ENCODE assay signal across 8 mouse cellular contexts in genomic region chr4:120163242-120163641, GRCm38 (mm10). TPM values are rescaled to one million over a fixed set of nuclear protein-coding genes. Genes with fewer than 3 reads are reported as not detected.
DNase-seq lines count a peak whose midpoint lies in the region; ATAC-seq lines count a peak whose summit lies in the region.

No protein-coding gene starts in this region.

- WGBS in hindbrain, embryonic 16.5 days = 40% methylated on average over 11 of the region's 11 CpGs
- 65% methylated on average over 11 of the region's 11 CpGs for WGBS in hindbrain, embryonic 14.5 days

- peaks cover 5% of the 10 kb centered on the region for H3K4me1 ChIP-seq in hindbrain, embryonic 16.5 days (ENCODE audit: control insufficient read depth, insufficient read depth, low read depth, low read length)
- 0 out of 2 replicates have a peak, but pooled peaks cover 5% of the 10 kb centered on the region for H3K4me1 ChIP-seq in hindbrain, embryonic 14.5 days (replicated peaks; ENCODE audit: control insufficient read depth, insufficient read depth, low read length)

- intact Hi-C loops in left cerebral cortex, postnatal 14 days (cut with DNase I) = no loop called here

- no peaks in the 10 kb centered on the region; the same call in 1 of the 2 replicates for H3K27me3 ChIP-seq in hindbrain, embryonic 16.5 days (replicated peaks; ENCODE audit: control insufficient read depth, insufficient read depth, low read length)
- no peaks in the 10 kb centered on the region for H3K27me3 ChIP-seq in hindbrain, embryonic 14.5 days (ENCODE audit: control insufficient read depth, insufficient read depth, low read length)

- H3K27ac ChIP-seq in hindbrain, embryonic 16.5 days (ENCODE audit: low read depth, low read length) = no peak overlapping the region
- H3K27ac ChIP-seq in hindbrain, embryonic 14.5 days = no peak overlapping the region

- H3K4me2 ChIP-seq in hindbrain, embryonic 16.5 days (ENCODE audit: low read length) = no peak overlapping the region
- H3K4me2 ChIP-seq in hindbrain, embryonic 14.5 days (replicated peaks) = no peak overlapping the region

- ATAC-seq in hindbrain, embryonic 16.5 days = 0 out of 2 replicates have a peak, but pooled peaks have one; percentile 53
- ATAC-seq in hindbrain, embryonic 14.5 days (ENCODE audit: low FRiP score) = no peak
- ATAC-seq in megakaryocyte-erythroid progenitor cell, adult 5-6 weeks (replicated peaks; ENCODE audit: low FRiP score, low TSS enrichment, poor library complexity, severe bottlenecking) = no peak

- no peak overlapping the region for H3K4me3 ChIP-seq in hindbrain, embryonic 16.5 days (ENCODE audit: low read length)
- no peak overlapping the region for H3K4me3 ChIP-seq in hindbrain, embryonic 14.5 days (replicated peaks; ENCODE audit: low read length)

- no peaks in the 10 kb centered on the region for H3K36me3 ChIP-seq in hindbrain, embryonic 16.5 days (ENCODE audit: control insufficient read depth, insufficient read depth, low read length)
- H3K36me3 ChIP-seq in hindbrain, embryonic 14.5 days (replicated peaks; ENCODE audit: control insufficient read depth, insufficient read depth) = no peaks in the 10 kb centered on the region

- no peak overlapping the region for H3K9ac ChIP-seq in hindbrain, embryonic 16.5 days (ENCODE audit: low read depth, low read length)
- no peak overlapping the region for H3K9ac ChIP-seq in hindbrain, embryonic 14.5 days

- H3K9me3 ChIP-seq in hindbrain, embryonic 16.5 days (ENCODE audit: control insufficient read depth, low read length) = no peaks in the 10 kb centered on the region
- no peaks in the 10 kb centered on the region for H3K9me3 ChIP-seq in hindbrain, embryonic 14.5 days (ENCODE audit: control insufficient read depth, low read length)

- no peak for DNase-seq in hindbrain, embryonic 14.5 days (ENCODE audit: low spot score)
- DNase-seq in ZHBTc4 (ENCODE audit: low read depth, low spot score) = peak; percentile 45
- DNase-seq in cerebellum, postnatal 25 days = peak; percentile 90 to 96
- DNase-seq in left cerebral cortex, postnatal 14 days (ENCODE audit: low spot score in 2 of 2) = peak; percentile 61 to 69
- peak; percentile 70 for DNase-seq in right cerebral cortex, postnatal 25 days
- DNase-seq in T-cell, adult 2 months (ENCODE audit: low spot score) = no peak

RNA-seq across cellular contexts. Expression of gene Edn2, which starts 2.2 kb away (rescaled TPM):
- polyA plus RNA-seq in hindbrain, embryonic 16.5 days (2015; fragmentation: Nextera tagmentation; extraction: Ambion mirVana) = 0.31 TPM in 1 of 2 replicates, not detected in the other
- not detected in 2 replicates for polyA plus RNA-seq in hindbrain, embryonic 14.5 days (2014; fragmentation: Nextera tagmentation; extraction: Ambion mirVana)
- not detected for total RNA-seq in left cerebral cortex, postnatal 14 days (2021)
- not detected in 2 replicates for total RNA-seq in megakaryocyte-erythroid progenitor cell, adult 5-6 weeks (2014; fragmentation: Nextera tagmentation)
- not detected in 2 replicates for total RNA-seq in megakaryocyte-erythroid progenitor cell, adult 5-6 weeks (2017)

Comparison
In these comparisons a context has a peak if more than half of its experiments do, and no peak if none do; other contexts are left out.
1. DNase-seq: peak in ZHBTc4 (single experiment), cerebellum, postnatal 25 days (2 of 2), left cerebral cortex, postnatal 14 days (2 of 2) and right cerebral cortex, postnatal 25 days (single experiment); none in hindbrain, embryonic 14.5 days (single experiment) and T-cell, adult 2 months (single experiment).